Mouse (Mus musculus) Patski (cell line): ENCODE results near the gene Ctnnd1. TPM values are rescaled to one million over a fixed set of nuclear protein-coding genes. Genes with fewer than 3 reads are reported as not detected.

Source experiments
- ATAC-seq: fragments of 100-300 bp; one replicate; pipeline ENCODE4 v1.8.0; 2021
- CTCF ChIA-PET: fragments of 350-600 bp; sonication (Branson Sonifier 250); formaldehyde crosslinking; loops from one replicate; lab custom pipeline; 2022; ENCODE audit warnings: inconsistent platforms; lab: Charles Lee
- POLR2A ChIA-PET: fragments of 350-600 bp; sonication (Branson Sonifier 250); formaldehyde crosslinking; loops from one replicate; lab custom pipeline; 2022; ENCODE audit warnings: antibody characterized with exemption, inconsistent platforms; lab: Charles Lee
- DNase-seq: peaks from one replicate; pipeline ENCODE4 v3.0.0-alpha.2; 2011; ENCODE audit warnings: low read depth, low spot score
- H3K27me3 ChIP-seq: fragments of 371-371 bp; one replicate; pipeline ENCODE4 v1.5.1; 2021
- CTCF ChIP-seq: fragments of 100-300 bp; IDR thresholded peaks from one replicate; pipeline ENCODE4 v1.5.1; 2021
- in situ Hi-C: fragments of 300-500 bp; cut with MboI; formaldehyde crosslinking; loops from 3 replicates; pipeline ENCODE4 v1.11.1; 2018; ENCODE audit warnings: low pct_unique_long_range_greater_than_20kb, mixed read lengths
- polyA plus RNA-seq: library from polyadenylated mRNA; unstranded; gene quantifications from one replicate; pipeline ENCODE4 v1.2.3, GENCODE M21; 2021

Ctnnd1 gene
- polyA plus RNA-seq, 1 experiment from 2014 or later, result 102 TPM

GRCm38 (mm10) chr2:84670569-84670933, 20.0 kb upstream of the Ctnnd1 start, which contains the start of gene Selenoh:
Selenoh (minus strand) TSS chr2:84670770.
- no peak for DNase-seq
- POLR2A ChIA-PET, result no interaction called here
- ATAC-seq, result peak; percentile 57
- no peaks in the 10 kb centered on the region for H3K27me3 ChIP-seq
- CTCF ChIA-PET, result interaction anchor here (1.5 kb wide), 1 partner anchor 14 kb away, joined by 4 read pairs; no protein-coding TSS in a partner anchor
- TF ChIP-seq CTCF, result no peak
- in situ Hi-C loops, result no loop called here

DNA sequence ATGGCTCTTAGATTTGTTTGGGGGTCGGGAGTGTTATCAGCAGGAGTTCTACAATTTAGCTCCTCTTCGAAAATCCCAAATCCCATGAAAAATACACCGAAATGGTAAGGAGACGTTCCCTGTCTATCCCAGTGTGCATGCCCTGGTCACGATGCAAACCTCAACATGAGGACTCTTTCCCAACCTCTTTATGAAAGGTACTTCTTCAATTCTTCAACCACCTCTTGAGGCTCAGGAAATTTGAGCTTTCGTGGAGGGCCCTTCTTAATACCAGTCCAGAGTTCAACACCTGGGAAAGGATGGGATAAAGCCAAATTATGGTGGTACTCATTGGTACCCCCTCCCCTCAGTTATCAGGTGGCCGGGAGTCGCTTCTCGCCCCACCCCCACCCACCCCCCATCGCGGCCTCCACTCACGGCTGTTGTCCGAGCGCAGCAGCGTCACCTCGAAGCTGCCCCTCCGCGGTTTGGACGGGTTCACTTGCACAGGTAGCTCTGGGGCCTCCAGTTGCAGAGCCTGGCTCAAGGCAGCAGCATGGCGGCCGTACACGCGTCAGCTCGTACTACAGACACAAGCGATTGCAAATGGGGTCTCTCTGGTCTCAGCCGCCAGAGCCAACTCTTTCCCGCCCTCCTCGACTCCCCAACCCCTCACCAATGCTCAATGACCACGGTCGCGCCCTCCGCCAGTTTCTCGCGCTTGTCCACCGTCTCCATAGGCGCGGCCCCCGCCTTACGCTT, 19.4 kb upstream of the Ctnnd1 start:
- H3K27me3 ChIP-seq, result no peaks in the 10 kb centered on the region
- ChIA-PET CTCF (interaction anchor here (1.1 to 2.3 kb wide), 4 partner anchors 9 to 192 kb away, joined by 3 to 6 read pairs (median 4); no protein-coding TSS in a partner anchor), POLR2A (no interaction called here)
- no peak for DNase-seq
- no peak for TF ChIP-seq CTCF
- in situ Hi-C loops, result no loop called here
- peak; percentile 52 for ATAC-seq

DNA sequence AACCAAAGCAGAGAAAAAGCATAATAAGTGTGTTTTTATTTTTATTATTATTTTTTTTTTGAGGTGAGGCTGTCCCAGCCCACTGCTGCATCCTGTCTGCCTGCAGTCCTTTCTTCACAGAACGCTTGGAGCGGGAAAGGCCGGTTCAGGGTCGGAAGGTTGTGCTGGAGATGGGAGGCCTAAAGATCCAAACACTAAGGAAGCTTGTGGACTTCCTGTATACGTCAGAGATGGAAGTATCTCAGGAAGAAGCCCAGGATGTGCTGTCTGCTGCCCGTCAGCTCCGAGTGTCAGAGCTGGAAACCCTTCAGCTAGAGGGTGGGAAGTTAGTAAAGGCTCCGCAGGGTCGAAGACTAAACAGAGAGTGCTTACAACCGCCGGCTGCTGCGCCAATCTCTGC, 15.5 kb upstream of the Ctnnd1 start:
- POLR2A ChIA-PET, result no interaction called here
- no peak for TF ChIP-seq CTCF
- DNase-seq (no peak), ATAC-seq (no peak)
- no peaks in the 10 kb centered on the region for H3K27me3 ChIP-seq
- CTCF ChIA-PET, result interaction anchor here (2.7 to 3.3 kb wide), 2 partner anchors 49 to 212 kb away, joined by 7 to 18 read pairs; no protein-coding TSS in a partner anchor
- in situ Hi-C loops, result no loop called here

- no peak for DNase-seq
- peak; percentile 71 for TF ChIP-seq CTCF
- no peaks in the 10 kb centered on the region for H3K27me3 ChIP-seq
- ATAC-seq, result no peak
- POLR2A ChIA-PET, result no interaction called here
- CTCF ChIA-PET, result interaction anchor here (1.5 to 3.8 kb wide), 3 partner anchors 20 to 56 kb away, joined by 5 to 44 read pairs (median 14); no protein-coding TSS in a partner anchor
- in situ Hi-C loops, result loop anchor here (5.0 kb wide), 1 partner anchor 181 kb away; no protein-coding TSS in a partner anchor
Observed at GRCm38 (mm10) chr2:84662866-84663265, 12.3 kb upstream of the Ctnnd1 start.

- TF ChIP-seq CTCF, result peak; percentile 72
- DNase-seq, result no peak
- CTCF ChIA-PET, result interaction anchor here (0.6 to 3.8 kb wide), 14 partner anchors 9 to 203 kb away, joined by 3 to 44 read pairs (median 5); partner anchors contain the start of gene Ctnnd1
- in situ Hi-C loops, result loop anchor here (5.0 kb wide), 1 partner anchor 178 kb away; no protein-coding TSS in a partner anchor
- POLR2A ChIA-PET, result no interaction called here
- no peaks in the 10 kb centered on the region for H3K27me3 ChIP-seq
- ATAC-seq, result peak; percentile 85
Observed at GRCm38 (mm10) chr2:84660253-84660652, 9.7 kb upstream of the Ctnnd1 start.

- CTCF ChIA-PET, result no interaction called here
- in situ Hi-C loops, result no loop called here
- ATAC-seq, result no peak
- no peak for TF ChIP-seq CTCF
- no peaks in the 10 kb centered on the region for H3K27me3 ChIP-seq
- no peak for DNase-seq
- POLR2A ChIA-PET, result no interaction called here
Observed at GRCm38 (mm10) chr2:84658806-84659205, 8.2 kb upstream of the Ctnnd1 start, which contains the start of gene Btbd18. Btbd18 (plus strand) TSS chr2:84659079.

DNA sequence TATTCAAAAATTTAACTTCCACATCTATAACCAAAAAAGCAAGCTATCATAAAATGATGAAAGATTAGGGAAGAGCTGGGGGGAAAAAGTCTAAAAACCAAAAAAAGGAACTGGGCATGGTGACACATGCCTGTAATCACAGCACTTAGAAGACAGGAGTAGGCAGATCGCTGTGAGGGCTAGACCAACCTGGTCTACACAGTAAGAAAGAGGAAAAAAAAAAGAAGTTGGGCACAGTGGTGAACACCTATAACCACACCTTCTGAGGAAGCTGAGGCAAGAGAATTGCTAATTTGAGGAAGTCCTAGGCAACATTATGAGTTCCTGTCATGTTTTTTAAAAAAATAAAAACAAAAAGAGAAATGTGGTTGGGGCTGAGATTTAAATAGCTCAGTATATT, 5.3 kb upstream of the Ctnnd1 start:
- ChIA-PET POLR2A (no interaction called here), CTCF (interaction anchor here (0.7 to 8.7 kb wide), 6 partner anchors 9 to 201 kb away, joined by 3 to 77 read pairs (median 4); partner anchors contain the start of gene Selenoh)
- ATAC-seq (no peak), DNase-seq (no peak)
- no peak for TF ChIP-seq CTCF
- in situ Hi-C loops, result no loop called here
- H3K27me3 ChIP-seq, result no peaks in the 10 kb centered on the region

DNA sequence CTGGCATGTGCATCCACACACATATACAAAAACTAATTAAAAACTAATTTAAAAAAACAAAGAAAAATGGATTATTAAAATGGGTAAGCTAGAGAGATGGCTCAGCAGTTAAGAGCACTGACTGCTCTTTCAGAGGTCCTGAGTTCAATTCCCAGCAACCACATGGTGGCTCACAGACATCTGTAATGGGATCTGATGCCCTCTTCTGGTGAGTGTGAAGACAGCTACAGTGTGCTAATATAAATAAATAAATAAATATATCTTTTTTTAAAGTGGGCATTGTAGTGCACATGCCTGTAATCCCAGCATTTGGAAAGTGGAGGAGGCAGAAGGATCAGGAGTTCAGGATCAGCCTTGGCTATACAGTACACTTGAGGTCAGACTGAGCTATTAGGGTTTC, 2.8 kb upstream of the Ctnnd1 start:
- TF ChIP-seq CTCF, result peak; percentile 70
- ATAC-seq, result no peak
- H3K27me3 ChIP-seq, result no peaks in the 10 kb centered on the region
- in situ Hi-C loops, result loop anchor here (5.0 kb wide), 1 partner anchor 36 kb away; no protein-coding TSS in a partner anchor
- POLR2A ChIA-PET, result no interaction called here
- CTCF ChIA-PET, result interaction anchor here (0.7 to 8.7 kb wide), 9 partner anchors 8 to 36 kb away, joined by 3 to 77 read pairs (median 4); no protein-coding TSS in a partner anchor
- DNase-seq, result no peak

GRCm38 (mm10) chr2:84649674-84650073, 891 bp downstream of the Ctnnd1 start:
- H3K27me3 ChIP-seq, result no peaks in the 10 kb centered on the region
- POLR2A ChIA-PET, result interaction anchor here (0.7 to 2.1 kb wide), 6 partner anchors 11 to 66 kb away, joined by 3 to 8 read pairs (median 4); no protein-coding TSS in a partner anchor
- in situ Hi-C loops, result loop anchor here (5.0 kb wide), 1 partner anchor 32 kb away; no protein-coding TSS in a partner anchor
- DNase-seq (no peak), ATAC-seq (no peak)
- no peak for TF ChIP-seq CTCF
- CTCF ChIA-PET, result interaction anchor here (0.9 to 8.7 kb wide), 5 partner anchors 8 to 32 kb away, joined by 3 to 77 read pairs (median 4); no protein-coding TSS in a partner anchor

GRCm38 (mm10) chr2:84648369-84648768, 2.2 kb downstream of the Ctnnd1 start:
- in situ Hi-C loops, result no loop called here
- ATAC-seq, result no peak
- no peaks in the 10 kb centered on the region for H3K27me3 ChIP-seq
- ChIA-PET POLR2A (interaction anchor here (2.6 kb wide), 1 partner anchor 10 kb away, joined by 9 read pairs; no protein-coding TSS in a partner anchor), CTCF (interaction anchor here (0.8 to 2.6 kb wide), 6 partner anchors 9 to 200 kb away, joined by 3 to 17 read pairs (median 3); no protein-coding TSS in a partner anchor)
- DNase-seq, result no peak
- peak; percentile 38 for TF ChIP-seq CTCF
